Mouse (Mus musculus): ENCODE measurements around the gene Tmem270. TPM values are rescaled to one million over a fixed set of nuclear protein-coding genes. Genes with fewer than 3 reads are reported as not detected.
A peak's percentile ranks its signal among the peaks of the same experiment; 100 is the strongest.

The Tmem270 gene
- total and polyA plus RNA-seq, 2 experiments from 2014 or later: not detected

DNA sequence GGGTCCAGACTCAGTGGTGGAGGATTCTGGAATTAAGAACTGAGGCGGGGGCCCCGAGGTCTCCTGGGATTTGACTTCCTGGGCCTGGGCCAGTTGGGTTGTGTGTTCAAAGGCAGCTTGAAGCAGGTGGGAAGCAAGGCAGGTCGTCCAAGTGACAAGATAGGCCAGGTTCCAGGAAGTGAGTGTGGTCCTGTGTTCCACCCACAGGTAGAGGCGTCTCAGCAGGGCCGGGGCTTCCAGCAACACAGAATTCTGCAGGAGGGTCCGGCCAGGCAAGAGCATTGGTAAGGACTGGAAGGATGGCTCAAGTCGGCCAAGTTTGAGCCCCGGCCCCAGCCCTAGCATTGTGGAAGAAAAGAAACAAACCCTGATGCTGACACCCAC, 4.9 kb downstream of the Tmem270 start:
- Histone ChIP-seq H3K27ac (ENCODE audit: low read depth, low read length) (no peak overlapping the region), H3K27me3 (ENCODE audit: insufficient read depth, low read length) (no peaks in the 10 kb centered on the region), H3K4me1 (ENCODE audit: insufficient read depth) (no peaks in the 10 kb centered on the region), H3K36me3 (ENCODE audit: insufficient read depth) (no peaks in the 10 kb centered on the region), H3K9ac (no peak overlapping the region), H3K9me3 (ENCODE audit: low read length) (no peaks in the 10 kb centered on the region), H3K4me2 (ENCODE audit: low read depth) (no peak overlapping the region), H3K4me3 (ENCODE audit: low read depth, low read length) (no peak overlapping the region)
- 76% methylated on average over 8 of the region's 8 CpGs for WGBS
- DNase-seq (no peak), ATAC-seq (no peak)
- no peak for TF ChIP-seq CTCF (IDR thresholded peaks at IDR 0.05; ENCODE audit: low read depth)

DNA sequence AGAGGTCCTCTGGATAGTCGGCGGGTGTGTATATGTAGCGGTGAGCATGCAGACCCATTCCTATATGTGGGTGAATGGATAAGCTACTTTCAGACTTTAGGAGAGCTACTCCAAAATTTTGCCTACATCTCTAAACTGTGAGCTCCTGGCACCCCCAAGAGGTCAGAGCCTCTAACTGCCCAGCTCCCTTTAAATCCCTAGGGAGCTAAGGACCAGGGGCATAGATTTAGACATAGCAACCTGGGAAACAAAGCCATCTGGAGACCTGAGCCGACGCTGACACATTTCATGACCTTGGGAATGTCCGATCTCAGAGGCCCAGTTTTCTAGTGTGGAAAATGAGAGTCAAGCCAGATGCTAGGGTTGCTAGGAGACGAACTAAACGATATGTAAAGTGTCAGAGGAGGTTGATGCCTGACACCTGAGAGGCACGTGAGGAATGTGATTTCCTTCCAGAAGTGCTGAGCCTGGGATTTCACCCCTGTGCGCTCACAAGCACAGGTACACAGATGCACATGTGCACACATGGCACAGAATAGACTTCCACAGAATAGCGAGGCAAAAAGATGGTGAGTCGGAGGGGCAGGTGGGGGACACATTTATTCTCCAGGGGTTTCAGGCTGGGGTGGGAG, 5.4 kb downstream of the Tmem270 start:
- ATAC-seq: peak; percentile 75
- Histone ChIP-seq H3K36me3 (ENCODE audit: insufficient read depth) (no peaks in the 10 kb centered on the region), H3K4me1 (ENCODE audit: insufficient read depth) (no peaks in the 10 kb centered on the region)

DNA sequence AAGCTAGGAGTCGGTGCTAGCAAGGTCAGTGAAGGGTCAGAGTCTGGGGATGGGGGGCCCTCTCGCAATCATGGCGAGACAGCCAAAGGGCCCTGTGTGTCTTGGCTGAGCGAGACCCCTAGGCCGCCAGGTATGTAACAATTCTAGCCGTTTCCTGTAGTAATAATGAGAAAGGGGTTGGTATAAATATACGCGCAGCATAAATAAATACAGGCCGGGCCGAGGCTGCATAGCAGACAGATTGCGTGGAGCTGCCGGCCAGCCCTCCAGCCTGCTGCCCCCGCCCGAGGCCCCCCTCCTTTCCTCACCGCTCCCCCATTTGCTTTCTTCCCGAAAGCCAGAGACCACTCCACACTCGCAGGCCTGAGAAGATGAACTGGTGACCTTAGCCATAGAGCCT, 8.9 kb downstream of the Tmem270 start:
- Histone ChIP-seq H3K9me3 (ENCODE audit: low read length) (no peaks in the 10 kb centered on the region), H3K4me3 (ENCODE audit: low read depth, low read length) (no peak overlapping the region), H3K27me3 (ENCODE audit: insufficient read depth, low read length) (no peaks in the 10 kb centered on the region), H3K9ac (no peak overlapping the region), H3K4me2 (ENCODE audit: low read depth) (no peak overlapping the region), H3K4me1 (ENCODE audit: insufficient read depth) (no peaks in the 10 kb centered on the region), H3K36me3 (ENCODE audit: insufficient read depth) (no peaks in the 10 kb centered on the region), H3K27ac (ENCODE audit: low read depth, low read length) (no peak overlapping the region)
- DNase-seq (no peak), ATAC-seq (no peak)
- 78% methylated on average over 17 of the region's 17 CpGs for WGBS
- TF ChIP-seq CTCF (IDR thresholded peaks at IDR 0.05; ENCODE audit: low read depth): no peak

More for the DNA sequence above, 5.4 kb downstream of the Tmem270 start:
- DNase-seq: peak; percentile 72
- WGBS: 41% methylated on average over 12 of the region's 12 CpGs
- Histone ChIP-seq H3K4me3 (ENCODE audit: low read depth, low read length) (no peak overlapping the region), H3K4me2 (ENCODE audit: low read depth) (no peak overlapping the region), H3K9ac (no peak overlapping the region), H3K27me3 (ENCODE audit: insufficient read depth, low read length) (no peaks in the 10 kb centered on the region), H3K9me3 (ENCODE audit: low read length) (no peaks in the 10 kb centered on the region), H3K27ac (ENCODE audit: low read depth, low read length) (no peak overlapping the region)
- peak; percentile 70 for TF ChIP-seq CTCF (IDR thresholded peaks at IDR 0.05; ENCODE audit: low read depth)

- WGBS: 93% methylated on average over 8 of the region's 8 CpGs
- H3K4me2 ChIP-seq (ENCODE audit: low read depth): no peak overlapping the region
- no peaks in the 10 kb centered on the region for H3K36me3 ChIP-seq (ENCODE audit: insufficient read depth)
- H3K27ac ChIP-seq (ENCODE audit: low read depth, low read length): no peak overlapping the region
- H3K9me3 ChIP-seq (ENCODE audit: low read length): no peaks in the 10 kb centered on the region
- DNase-seq (no peak), ATAC-seq (no peak)
- H3K4me3 ChIP-seq (ENCODE audit: low read depth, low read length): no peak overlapping the region
- H3K4me1 ChIP-seq (ENCODE audit: insufficient read depth): no peaks in the 10 kb centered on the region
- no peaks in the 10 kb centered on the region for H3K27me3 ChIP-seq (ENCODE audit: insufficient read depth, low read length)
- no peak for TF ChIP-seq CTCF (IDR thresholded peaks at IDR 0.05; ENCODE audit: low read depth)
- no peak overlapping the region for H3K9ac ChIP-seq
These were observed 9.6 kb downstream of the Tmem270 start for GRCm38 (mm10) chr5:134896965-134897364.

GRCm38 (mm10) chr5:134895291-134895690, 11.2 kb downstream of the Tmem270 start:
- TF ChIP-seq CTCF (IDR thresholded peaks at IDR 0.05; ENCODE audit: low read depth): no peak
- ATAC-seq: no peak
- H3K9me3 ChIP-seq (ENCODE audit: low read length): no peaks in the 10 kb centered on the region
- no peak overlapping the region for H3K27ac ChIP-seq (ENCODE audit: low read depth, low read length)
- H3K36me3 ChIP-seq (ENCODE audit: insufficient read depth): no peaks in the 10 kb centered on the region
- H3K4me2 ChIP-seq (ENCODE audit: low read depth): no peak overlapping the region
- H3K27me3 ChIP-seq (ENCODE audit: insufficient read depth, low read length): no peaks in the 10 kb centered on the region
- no peaks in the 10 kb centered on the region for H3K4me1 ChIP-seq (ENCODE audit: insufficient read depth)
- DNase-seq: no peak
- WGBS: 81% methylated on average over 8 of the region's 8 CpGs
- no peak overlapping the region for H3K9ac ChIP-seq
- no peak overlapping the region for H3K4me3 ChIP-seq (ENCODE audit: low read depth, low read length)

DNA sequence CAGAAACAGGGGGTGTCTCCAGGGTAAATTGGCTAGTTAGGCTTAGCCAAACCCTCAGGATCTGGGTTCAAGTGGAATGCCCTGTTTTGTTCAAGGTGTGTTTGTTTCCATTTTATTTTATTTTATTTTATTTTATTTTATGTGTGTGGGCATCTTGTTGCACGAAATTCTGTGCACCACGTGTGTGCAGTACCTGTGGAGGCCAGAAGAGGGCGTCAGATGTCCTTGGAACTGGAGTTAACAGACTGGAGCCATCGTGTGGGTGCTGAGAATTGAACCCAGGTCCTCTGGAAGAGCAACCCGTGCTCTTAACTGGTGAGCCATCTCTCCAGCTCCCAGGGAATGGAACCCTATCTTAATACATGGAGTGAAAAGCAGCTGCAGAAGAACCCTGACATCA, 13.8 kb downstream of the Tmem270 start:
- TF ChIP-seq CTCF (IDR thresholded peaks at IDR 0.05; ENCODE audit: low read depth): no peak
- Histone ChIP-seq H3K27ac (ENCODE audit: low read depth, low read length) (no peak overlapping the region), H3K4me2 (ENCODE audit: low read depth) (no peak overlapping the region), H3K27me3 (ENCODE audit: insufficient read depth, low read length) (no peaks in the 10 kb centered on the region), H3K9me3 (ENCODE audit: low read length) (no peaks in the 10 kb centered on the region), H3K4me1 (ENCODE audit: insufficient read depth) (no peaks in the 10 kb centered on the region), H3K9ac (no peak overlapping the region), H3K4me3 (ENCODE audit: low read depth, low read length) (no peak overlapping the region), H3K36me3 (ENCODE audit: insufficient read depth) (no peaks in the 10 kb centered on the region)
- ATAC-seq (no peak), DNase-seq (no peak)
- WGBS: 84% methylated on average over 5 of the region's 5 CpGs

GRCm38 (mm10) chr5:134891552-134891951, 15.0 kb downstream of the Tmem270 start:
- Histone ChIP-seq H3K4me1 (ENCODE audit: insufficient read depth) (no peaks in the 10 kb centered on the region), H3K4me3 (ENCODE audit: low read depth, low read length) (no peak overlapping the region), H3K9ac (no peak overlapping the region), H3K9me3 (ENCODE audit: low read length) (no peaks in the 10 kb centered on the region), H3K27me3 (ENCODE audit: insufficient read depth, low read length) (no peaks in the 10 kb centered on the region), H3K4me2 (ENCODE audit: low read depth) (no peak overlapping the region), H3K27ac (ENCODE audit: low read depth, low read length) (no peak overlapping the region), H3K36me3 (ENCODE audit: insufficient read depth) (no peaks in the 10 kb centered on the region)
- no peak for ATAC-seq
- WGBS: 60% methylated on average over 8 of the region's 8 CpGs
- TF ChIP-seq CTCF (IDR thresholded peaks at IDR 0.05; ENCODE audit: low read depth): no peak
- no peak for DNase-seq

Data from forebrain, postnatal 0 days (tissue).